Mouse (Mus musculus): Measurements from ENCODE around the gene Pam16.

- no peak for TF ChIP-seq CTCF (conservative IDR thresholded peaks at IDR 0.05; ENCODE audit: insufficient read depth, insufficient read length, low read depth, low read length)
- no peak for TF ChIP-seq POLR2A (IDR thresholded peaks at IDR 0.05; ENCODE audit: low read depth, low read length)
Measured at GRCm38 (mm10) chr16:4597296-4597695, 27.5 kb downstream of the Pam16 start.

All from kidney, adult 2 months (tissue).